Mouse (Mus musculus) heart, embryonic 12.5 days (tissue): Measurements from ENCODE around the gene Tnfsf14. TPM values are rescaled to one million over a fixed set of nuclear protein-coding genes. Genes with fewer than 3 reads are reported as not detected.

Experiments used
- ATAC-seq: fragments of 200-750 bp; cut with Nextera tagmentation; 2 replicates; pipeline ENCODE4 v1.8.0; 2017; ENCODE audit warnings: moderate TSS enrichment, moderate library complexity; ENCODE audit not compliant: insufficient number of reproducible peaks, low FRiP score
- H3K27ac ChIP-seq: fragments of 300-500 bp; sonication (generic); 2 replicates; pipeline ENCODE4 v1.5.1; 2016; ENCODE audit warnings: mild to moderate bottlenecking, moderate library complexity; ENCODE audit not compliant: poor library complexity, severe bottlenecking
- H3K27me3 ChIP-seq: fragments of 300-500 bp; sonication (generic); replicated peaks from 2 replicates; pipeline ENCODE4 v1.6.1; 2016; ENCODE audit warnings: mild to moderate bottlenecking, moderate library complexity
- H3K36me3 ChIP-seq: fragments of 300-500 bp; sonication (generic); 2 replicates; pipeline ENCODE4 v1.6.1; 2016; ENCODE audit warnings: mild to moderate bottlenecking, moderate library complexity
- H3K4me1 ChIP-seq: fragments of 300-500 bp; sonication (generic); replicated peaks from 2 replicates; pipeline ENCODE4 v1.6.1; 2016; ENCODE audit warnings: mild to moderate bottlenecking
- H3K4me2 ChIP-seq: fragments of 300-500 bp; sonication (generic); 2 replicates; pipeline ENCODE4 v1.6.1; 2016; ENCODE audit warnings: mild to moderate bottlenecking, moderate library complexity
- H3K4me3 ChIP-seq: fragments of 300-500 bp; sonication (generic); 2 replicates; pipeline ENCODE4 v1.5.1; 2016; ENCODE audit warnings: mild to moderate bottlenecking
- H3K9ac ChIP-seq: fragments of 300-500 bp; sonication (generic); 2 replicates; pipeline ENCODE4 v1.6.1; 2016; ENCODE audit warnings: mild to moderate bottlenecking, moderate library complexity
- H3K9me3 ChIP-seq: fragments of 300-500 bp; sonication (generic); replicated peaks from 2 replicates; pipeline ENCODE4 v1.6.1; 2016; ENCODE audit warnings: mild to moderate bottlenecking, moderate library complexity
- WGBS: fragments of 180-500 bp; shearing (Covaris S2); methylation state at CpG from one replicate; pipeline ENCODE4 v1.1.7; 2016; 5-methylcytosine and 5-hydroxymethylcytosine counted together
- polyA plus RNA-seq: library from polyadenylated mRNA; unstranded; fragments of >200 nt; fragmentation: Nextera tagmentation; extraction: Ambion mirVana; gene quantifications from 2 replicates; pipeline ENCODE4 v1.2.1, GENCODE M21; 2016

Gene Tnfsf14
- polyA plus RNA-seq, 1 experiment from 2014 or later, result 0.11 TPM

DNA sequence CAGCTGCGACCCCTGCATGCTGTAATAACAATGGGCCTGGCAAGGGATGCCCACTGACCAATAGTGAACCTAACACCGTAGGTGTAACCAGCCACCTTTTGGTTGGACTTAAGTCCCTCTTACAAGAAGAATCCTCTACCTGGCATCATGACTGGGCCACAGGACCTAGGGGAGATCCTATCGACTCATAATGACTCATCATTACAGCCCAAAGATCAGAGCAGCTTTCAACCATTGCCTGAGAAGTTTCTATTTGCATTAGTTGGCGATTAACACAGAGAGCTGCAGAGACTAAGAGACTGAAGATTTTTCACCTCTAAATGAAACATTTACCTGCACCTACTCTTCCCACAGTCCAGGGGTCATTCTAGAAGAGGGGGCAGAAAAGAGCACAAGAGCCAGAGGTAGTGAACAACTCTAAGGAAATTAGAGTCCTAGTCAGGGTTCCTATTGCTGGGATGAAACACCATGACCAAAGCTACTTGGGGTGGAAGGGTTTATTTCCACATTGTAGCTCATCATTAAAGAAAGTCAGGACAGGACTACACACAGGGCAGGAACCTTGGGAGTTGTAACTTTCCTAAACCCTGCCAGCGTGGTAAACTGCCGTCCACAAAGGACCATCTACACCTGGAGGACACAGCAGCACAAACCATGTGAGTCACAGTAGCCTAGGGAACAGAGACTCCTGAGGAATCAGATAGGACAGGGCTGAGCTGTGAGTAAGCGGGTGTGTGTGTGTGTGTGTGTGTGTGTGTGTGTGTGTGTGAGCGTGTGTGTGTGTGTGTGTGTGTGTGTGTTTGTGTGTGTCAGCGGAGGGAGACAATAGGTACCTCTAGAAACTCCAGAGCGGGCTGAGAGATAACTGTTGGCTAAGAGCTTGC, 8.1 kb upstream of the Tnfsf14 start:
- no peak overlapping the region for H3K27ac ChIP-seq
- no peaks in the 10 kb centered on the region for H3K36me3 ChIP-seq
- peaks cover 8% of the 10 kb centered on the region; the same call in 1 of the 2 replicates for H3K27me3 ChIP-seq
- H3K4me1 ChIP-seq, result no peaks in the 10 kb centered on the region
- H3K9ac ChIP-seq, result no peak overlapping the region
- H3K9me3 ChIP-seq, result no peaks in the 10 kb centered on the region
- no peak overlapping the region for H3K4me3 ChIP-seq
- H3K4me2 ChIP-seq, result no peak overlapping the region
- 74% methylated on average over 10 of the region's 10 CpGs for WGBS
- no peak for ATAC-seq

DNA sequence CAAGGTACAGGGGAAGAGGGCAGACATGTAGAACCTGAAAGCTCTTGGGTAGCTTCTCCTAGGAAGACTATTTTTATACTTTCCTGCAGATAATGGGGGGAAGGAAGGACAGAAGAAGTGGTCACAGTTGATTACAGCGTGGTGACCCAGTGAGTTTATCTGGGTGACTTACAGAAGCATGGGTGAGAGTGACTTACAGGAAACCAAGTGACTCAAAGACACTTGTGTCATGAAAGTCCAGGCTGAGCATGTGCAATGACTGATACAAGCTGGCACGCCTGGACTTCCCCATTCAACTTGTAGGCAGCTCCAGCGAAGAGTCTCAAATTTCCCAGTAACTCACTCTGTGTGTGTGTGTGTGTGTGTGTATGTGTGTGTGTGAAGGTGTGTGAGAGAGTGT, 4.3 kb upstream of the Tnfsf14 start:
- Histone ChIP-seq H3K4me1 (no peaks in the 10 kb centered on the region), H3K9me3 (no peaks in the 10 kb centered on the region), H3K9ac (no peak overlapping the region), H3K27ac (no peak overlapping the region), H3K4me3 (no peak overlapping the region), H3K27me3 (peaks cover 8% of the 10 kb centered on the region; the same call in 1 of the 2 replicates), H3K4me2 (no peak overlapping the region), H3K36me3 (no peaks in the 10 kb centered on the region)
- 55% methylated on average over 3 of the region's 3 CpGs for WGBS
- no peak for ATAC-seq

DNA sequence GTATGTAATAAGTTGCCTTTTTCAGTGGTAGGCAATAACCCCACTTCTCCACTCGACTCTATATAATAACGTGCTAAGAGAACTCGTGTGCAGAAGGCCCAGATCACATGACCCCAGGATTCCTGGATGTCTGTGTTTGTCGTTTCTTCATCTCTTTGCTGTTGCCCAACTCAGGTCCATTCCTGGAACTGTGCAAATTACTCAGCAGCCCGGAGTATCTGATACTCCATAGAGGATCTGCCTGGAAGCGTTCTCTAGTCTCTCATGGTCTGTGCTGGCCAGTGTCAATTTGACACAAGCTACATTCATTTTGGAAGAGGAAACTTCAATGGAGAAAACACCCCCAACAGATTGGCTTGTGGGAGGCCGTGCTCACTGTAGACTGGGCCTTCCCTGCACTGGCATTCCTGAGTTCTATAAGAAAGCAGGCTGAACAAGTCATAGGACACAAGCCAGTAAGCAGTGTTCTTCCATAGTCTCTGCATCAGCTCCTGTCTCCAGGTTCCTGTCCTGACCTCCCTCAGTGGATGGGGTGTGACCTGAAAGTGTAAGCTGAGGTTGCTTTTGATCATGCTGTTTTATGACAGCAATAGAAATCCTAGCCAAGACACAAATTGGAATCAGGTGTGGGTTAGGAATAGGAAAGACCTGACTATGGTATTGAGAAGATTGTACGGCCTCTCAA, 1.5 kb upstream of the Tnfsf14 start:
- Histone ChIP-seq H3K4me2 (no peak overlapping the region), H3K9me3 (no peaks in the 10 kb centered on the region), H3K4me1 (no peaks in the 10 kb centered on the region), H3K9ac (no peak overlapping the region), H3K27me3 (no peaks in the 10 kb centered on the region), H3K36me3 (no peaks in the 10 kb centered on the region), H3K27ac (no peak overlapping the region), H3K4me3 (no peak overlapping the region)
- no peak for ATAC-seq
- WGBS, result 72% methylated on average over 8 of the region's 8 CpGs

DNA sequence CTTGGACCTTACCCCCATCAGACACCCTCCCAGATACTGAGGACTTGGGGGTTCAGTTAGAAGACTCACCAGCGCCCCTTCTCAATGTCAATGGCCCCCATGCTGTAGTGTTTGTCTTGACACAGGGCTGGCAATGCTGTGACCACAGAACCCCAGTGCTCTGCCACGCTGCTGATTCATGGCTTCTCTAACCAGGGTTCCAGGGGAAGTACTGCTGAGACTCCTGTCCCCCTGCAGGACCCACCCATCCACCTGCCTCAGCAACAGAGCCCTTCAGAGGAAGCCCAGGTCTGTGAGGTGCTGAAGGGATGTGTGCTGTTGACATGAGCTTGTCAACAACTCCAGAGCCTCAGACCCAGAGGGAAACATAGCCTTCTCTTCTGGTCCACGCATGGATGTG, 794 bp upstream of the Tnfsf14 start:
- no peaks in the 10 kb centered on the region for H3K27me3 ChIP-seq
- H3K36me3 ChIP-seq, result no peaks in the 10 kb centered on the region
- H3K4me2 ChIP-seq, result no peak overlapping the region
- no peak for ATAC-seq
- H3K27ac ChIP-seq, result no peak overlapping the region
- 72% methylated on average over 3 of the region's 3 CpGs for WGBS
- no peak overlapping the region for H3K9ac ChIP-seq
- no peaks in the 10 kb centered on the region for H3K4me1 ChIP-seq
- no peaks in the 10 kb centered on the region for H3K9me3 ChIP-seq
- H3K4me3 ChIP-seq, result no peak overlapping the region

DNA sequence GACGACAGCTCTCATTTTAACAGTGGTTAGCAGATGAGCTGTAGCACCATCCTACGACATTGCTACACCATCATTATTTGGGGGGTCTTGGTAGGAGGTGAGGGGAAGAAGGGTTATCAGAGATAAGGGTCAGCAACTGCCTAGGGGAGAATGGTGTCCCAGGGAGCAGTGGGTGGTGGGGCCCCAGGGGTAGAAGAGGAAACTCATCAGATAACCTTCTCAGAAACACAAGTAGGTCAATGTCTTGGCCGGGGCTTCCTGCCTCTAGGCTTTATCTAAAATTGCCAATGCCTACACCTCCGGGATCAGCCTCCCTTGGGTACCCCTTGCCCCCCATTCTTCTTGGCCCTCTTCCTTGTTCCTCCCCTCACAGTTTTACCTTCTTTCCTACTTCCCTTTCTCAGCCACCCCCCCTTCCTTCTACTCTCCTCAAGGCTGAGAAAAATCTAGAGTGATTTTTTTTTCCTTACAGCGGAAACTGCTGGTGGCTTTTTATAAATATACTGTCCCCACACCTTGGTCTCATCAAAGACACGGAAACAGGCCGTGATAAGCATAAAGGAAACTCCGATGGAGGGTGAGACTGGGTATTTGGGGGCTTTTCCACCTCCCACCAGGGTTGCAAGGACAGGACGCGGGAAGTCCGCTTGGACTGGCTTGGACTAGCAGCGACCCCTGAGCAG, 5.3 kb downstream of the Tnfsf14 start:
- Histone ChIP-seq H3K27me3 (no peaks in the 10 kb centered on the region), H3K4me3 (no peak overlapping the region), H3K36me3 (no peaks in the 10 kb centered on the region), H3K4me2 (no peak overlapping the region), H3K4me1 (no peaks in the 10 kb centered on the region), H3K9me3 (no peaks in the 10 kb centered on the region), H3K9ac (no peak overlapping the region), H3K27ac (no peak overlapping the region)
- no peak for ATAC-seq
- 63% methylated on average over 12 of the region's 12 CpGs for WGBS

DNA sequence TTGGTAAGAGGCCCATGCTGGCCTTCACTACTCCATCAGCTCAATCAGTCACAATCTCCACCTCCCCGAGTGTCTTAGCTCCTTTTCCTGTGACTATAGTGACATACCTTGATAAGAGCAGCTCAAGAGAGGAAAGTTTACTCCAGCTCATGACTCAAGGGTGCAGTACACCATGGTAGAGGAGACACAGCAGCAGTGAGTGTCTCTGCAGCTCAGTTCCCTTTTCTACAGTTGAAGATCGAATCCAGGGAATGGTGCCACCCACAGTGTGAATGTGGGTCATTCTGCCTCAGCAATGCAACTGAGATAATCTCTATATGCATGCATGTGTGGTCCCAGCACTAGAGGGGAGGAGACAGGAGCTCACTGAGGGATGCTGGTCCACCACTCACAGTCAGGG, 8.3 kb downstream of the Tnfsf14 start:
- H3K27me3 ChIP-seq, result no peaks in the 10 kb centered on the region
- no peak overlapping the region for H3K4me2 ChIP-seq
- 53% methylated on average over 2 of the region's 2 CpGs for WGBS
- no peak overlapping the region for H3K4me3 ChIP-seq
- no peak overlapping the region for H3K27ac ChIP-seq
- H3K9ac ChIP-seq, result no peak overlapping the region
- no peak for ATAC-seq
- H3K36me3 ChIP-seq, result no peaks in the 10 kb centered on the region
- no peaks in the 10 kb centered on the region for H3K9me3 ChIP-seq
- H3K4me1 ChIP-seq, result no peaks in the 10 kb centered on the region

DNA sequence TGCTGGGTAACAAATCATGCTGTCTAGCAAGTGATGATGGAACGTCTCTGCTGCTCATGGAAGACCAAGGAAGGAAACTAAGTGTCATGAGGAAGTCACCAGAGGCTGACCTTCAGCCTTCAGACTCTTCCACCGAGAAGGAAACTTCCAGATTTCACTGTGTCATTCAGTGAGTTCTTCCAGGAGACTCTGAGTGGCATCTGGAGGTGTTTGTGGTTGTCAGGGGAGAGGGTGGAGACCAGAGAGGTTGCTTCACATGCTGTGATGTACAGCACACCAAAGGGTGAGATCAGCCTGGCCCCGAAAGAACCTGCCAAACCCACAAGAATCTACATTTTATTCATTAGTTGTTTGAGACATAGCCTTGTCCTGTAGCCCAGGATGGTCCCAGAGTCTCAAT, 11.1 kb downstream of the Tnfsf14 start:
- WGBS, result 56% methylated on average over 3 of the region's 3 CpGs

DNA sequence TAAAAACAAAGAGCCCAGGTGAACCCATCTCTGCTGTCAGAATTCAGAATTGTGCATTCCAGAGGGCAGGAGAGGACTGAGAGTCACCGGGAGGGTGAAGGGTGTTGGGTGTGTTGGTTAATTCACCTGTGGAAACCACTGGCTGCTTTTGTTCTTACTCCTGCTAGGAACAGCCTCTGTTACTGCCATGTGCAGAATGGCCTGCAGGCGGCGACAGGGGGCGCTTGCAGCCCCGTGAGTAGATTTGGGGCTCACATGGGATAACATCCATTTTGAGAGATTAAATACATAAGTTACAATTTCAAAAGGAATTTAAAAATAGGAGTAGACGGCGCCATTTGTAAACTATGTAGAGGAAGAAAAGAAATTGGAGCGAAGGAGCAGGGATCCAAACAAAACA, 13.6 kb downstream of the Tnfsf14 start:
- Histone ChIP-seq H3K4me1 (no peaks in the 10 kb centered on the region), H3K9me3 (no peaks in the 10 kb centered on the region), H3K9ac (no peak overlapping the region), H3K4me3 (no peak overlapping the region), H3K27me3 (no peaks in the 10 kb centered on the region), H3K27ac (no peak overlapping the region), H3K36me3 (no peaks in the 10 kb centered on the region), H3K4me2 (no peak overlapping the region)
- WGBS, result 26% methylated on average over 8 of the region's 8 CpGs
- no peak for ATAC-seq

More for the DNA sequence above, 11.1 kb downstream of the Tnfsf14 start:
- Histone ChIP-seq H3K27ac (no peak overlapping the region), H3K36me3 (no peaks in the 10 kb centered on the region), H3K4me3 (no peak overlapping the region), H3K4me1 (no peaks in the 10 kb centered on the region), H3K27me3 (no peaks in the 10 kb centered on the region), H3K4me2 (no peak overlapping the region), H3K9ac (no peak overlapping the region), H3K9me3 (no peaks in the 10 kb centered on the region)
- ATAC-seq, result no peak

DNA sequence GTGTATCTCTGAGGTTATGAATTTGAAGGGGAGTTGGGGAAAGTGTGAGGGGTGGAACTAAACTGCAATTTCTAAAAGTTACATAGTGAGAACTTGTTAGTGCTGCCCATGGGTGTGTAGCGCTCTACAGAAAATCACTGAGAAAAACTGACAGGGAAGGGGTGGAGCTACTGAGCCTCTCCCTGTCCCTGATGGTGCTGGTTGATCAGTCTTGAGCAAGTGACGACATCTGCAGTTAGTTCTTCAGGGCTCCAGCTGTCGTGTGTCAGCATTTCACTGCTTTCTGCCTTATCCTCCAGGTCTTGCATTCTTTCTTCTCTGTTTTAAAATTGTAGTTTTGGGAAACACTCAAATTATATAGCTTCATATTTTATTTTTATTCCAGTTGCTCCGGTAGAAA, 20.6 kb downstream of the Tnfsf14 start:
- 46% methylated on average over 4 of the region's 4 CpGs for WGBS
- H3K9me3 ChIP-seq, result no peaks in the 10 kb centered on the region
- H3K36me3 ChIP-seq, result no peaks in the 10 kb centered on the region
- H3K4me3 ChIP-seq, result no peak overlapping the region
- H3K27me3 ChIP-seq, result no peaks in the 10 kb centered on the region
- no peak overlapping the region for H3K4me2 ChIP-seq
- H3K4me1 ChIP-seq, result no peaks in the 10 kb centered on the region
- no peak for ATAC-seq
- H3K9ac ChIP-seq, result no peak overlapping the region
- H3K27ac ChIP-seq, result no peak overlapping the region

DNA sequence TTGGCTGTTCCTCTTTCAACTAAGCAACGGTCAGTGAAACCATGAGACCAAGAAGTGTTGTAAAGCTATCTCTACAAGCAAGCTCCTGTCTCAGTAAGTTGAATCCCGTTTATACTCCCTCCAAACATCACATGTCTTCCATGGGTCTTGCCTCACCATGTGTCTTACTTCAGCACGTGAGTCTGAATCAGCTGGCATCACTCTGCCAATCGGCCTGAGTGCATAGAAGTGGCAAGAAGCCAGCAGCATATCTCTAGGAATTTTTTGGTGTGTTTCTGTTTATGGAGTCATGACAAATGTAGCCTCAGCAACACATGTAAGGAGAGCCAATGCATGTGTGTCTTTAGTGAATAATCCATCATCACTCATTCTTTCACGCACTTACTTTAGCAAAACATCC, 21.6 kb downstream of the Tnfsf14 start:
- Histone ChIP-seq H3K4me1 (no peaks in the 10 kb centered on the region), H3K27ac (no peak overlapping the region), H3K27me3 (no peaks in the 10 kb centered on the region), H3K4me2 (no peak overlapping the region), H3K4me3 (no peak overlapping the region), H3K36me3 (no peaks in the 10 kb centered on the region), H3K9me3 (no peaks in the 10 kb centered on the region), H3K9ac (no peak overlapping the region)
- ATAC-seq, result no peak
- WGBS, result 67% methylated on average over 5 of the region's 5 CpGs

DNA sequence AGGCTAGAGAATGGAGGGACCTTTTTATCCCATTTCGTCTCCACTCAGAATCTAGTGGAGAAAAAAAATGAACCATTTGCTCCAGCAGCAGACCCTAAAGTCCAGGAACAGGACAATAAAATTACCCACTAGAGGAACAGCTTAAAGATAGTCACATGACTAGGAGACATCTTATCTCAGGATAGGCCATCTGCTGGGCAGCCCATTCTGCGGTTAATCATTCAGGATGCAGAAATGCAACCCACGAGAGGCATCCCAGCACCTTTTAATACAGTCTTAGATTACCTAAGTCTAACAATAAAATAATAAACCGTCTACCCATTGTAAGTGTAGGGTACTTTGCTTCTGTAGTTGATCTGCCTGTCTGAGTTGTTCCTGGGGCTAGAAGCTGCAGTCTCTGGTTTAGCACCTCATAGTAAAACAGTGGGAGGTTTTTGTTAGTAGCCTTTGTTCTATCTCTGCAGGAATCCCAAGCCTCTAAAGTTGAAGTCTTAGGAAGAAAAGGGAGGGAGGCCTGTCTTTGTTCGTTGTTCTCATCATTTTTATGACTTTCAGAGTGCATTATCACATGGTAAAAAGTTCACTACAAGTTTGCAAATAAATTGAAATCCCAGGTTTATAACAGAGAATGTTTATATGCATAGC, 23.2 kb downstream of the Tnfsf14 start:
- H3K9ac ChIP-seq, result no peak overlapping the region
- H3K9me3 ChIP-seq, result no peaks in the 10 kb centered on the region
- no peak overlapping the region for H3K27ac ChIP-seq
- H3K36me3 ChIP-seq, result no peaks in the 10 kb centered on the region
- H3K27me3 ChIP-seq, result no peaks in the 10 kb centered on the region
- WGBS, result 46% methylated on average over 5 of the region's 5 CpGs
- no peaks in the 10 kb centered on the region for H3K4me1 ChIP-seq
- no peak overlapping the region for H3K4me2 ChIP-seq
- no peak overlapping the region for H3K4me3 ChIP-seq
- no peak for ATAC-seq
